Mouse (Mus musculus): ENCODE results near the gene Cd79b.

DNA sequence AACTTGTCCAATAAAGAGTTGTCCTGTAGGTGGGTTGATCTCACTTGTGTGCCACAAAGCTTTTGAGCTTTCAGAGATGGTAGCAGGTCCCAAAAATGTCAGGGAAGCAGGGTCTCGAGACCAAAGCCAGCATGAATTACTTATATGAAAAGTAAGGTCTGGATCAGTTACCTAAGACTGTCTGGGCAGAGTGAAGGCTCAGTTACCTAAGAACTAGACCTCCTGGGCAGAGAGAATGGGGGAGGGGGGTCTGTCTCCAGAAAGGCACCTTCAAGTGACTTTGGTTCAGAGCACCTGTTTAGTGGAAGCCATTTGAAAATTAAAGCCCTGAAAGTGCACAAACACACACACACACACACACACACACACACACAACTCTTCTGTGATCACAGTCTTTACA lies 40.2 kb downstream of the Cd79b start:
- TF ChIP-seq CTCF (IDR thresholded peaks at IDR 0.05; ENCODE audit: insufficient read depth, low read length) (no peak), POLR2A (IDR thresholded peaks at IDR 0.05; ENCODE audit: borderline replicate concordance, extremely low read depth, low read depth, low read length) (no peak)

All from lung, adult 2 months (tissue).